13 mouse cellular contexts compared by ENCODE assay signal in genomic region chr9:70509906-70510525, GRCm38 (mm10). TPM values are rescaled to one million over a fixed set of nuclear protein-coding genes. Genes with fewer than 3 reads are reported as not detected.
DNase-seq lines count a peak whose midpoint lies in the region; ATAC-seq and TF ChIP-seq lines count a peak whose summit lies in the region.
"Had no signal": no experiment of that assay in that cellular context is flagged by ENCODE, and none has a peak within 500 bp of the region (broad histone marks: within the 10 kb centered on the region; RNA-seq: fewer than 3 reads in every experiment).

No protein-coding gene starts in this region.

- TF ChIP-seq EP300 in liver, postnatal 0 days (IDR thresholded peaks at IDR 0.05; ENCODE audit: low read depth) = no peak

- no peak overlapping the region for H3K4me3 ChIP-seq in gastrocnemius, adult 2 months
- H3K4me3 ChIP-seq in liver, postnatal 0 days (ENCODE audit: low read depth, low read length) = no peak overlapping the region
- no peak overlapping the region for H3K4me3 ChIP-seq in hindbrain, embryonic 11.5 days (ENCODE audit: low read depth, low read length)
- H3K4me3 ChIP-seq: megakaryocyte, embryonic 14.5 days; neural tube, embryonic 13.5 days had no signal

- WGBS in liver, postnatal 0 days (ENCODE audit: insufficient replicate concordance) = 49% methylated on average over 4 of the region's 4 CpGs
- 71% methylated on average over 4 of the region's 4 CpGs for WGBS in hindbrain, embryonic 11.5 days

- no peaks in the 10 kb centered on the region for H3K36me3 ChIP-seq in liver, postnatal 0 days (replicated peaks; ENCODE audit: insufficient read depth, low read length)
- H3K36me3 ChIP-seq in hindbrain, embryonic 11.5 days (ENCODE audit: control insufficient read depth, insufficient read depth, low read length) = no peaks in the 10 kb centered on the region
- H3K36me3 ChIP-seq: neural tube, embryonic 13.5 days had no signal

- H3K27me3 ChIP-seq in liver, postnatal 0 days (ENCODE audit: insufficient read depth, low read length) = no peaks in the 10 kb centered on the region
- no peaks in the 10 kb centered on the region for H3K27me3 ChIP-seq in hindbrain, embryonic 11.5 days (ENCODE audit: control insufficient read depth, insufficient read depth, low read length)
- H3K27me3 ChIP-seq: megakaryocyte, embryonic 14.5 days; neural tube, embryonic 13.5 days had no signal

- peak; percentile 75 for ATAC-seq in liver, postnatal 0 days
- no peak for ATAC-seq in hindbrain, embryonic 11.5 days (ENCODE audit: low FRiP score)

- H3K27ac ChIP-seq in gastrocnemius, adult 2 months = peak overlapping the region; percentile 76
- peak overlapping the region; percentile 44 for H3K27ac ChIP-seq in liver, postnatal 0 days (ENCODE audit: low read depth)
- H3K27ac ChIP-seq in hindbrain, embryonic 11.5 days (ENCODE audit: low read depth, low read length) = no peak overlapping the region
- H3K27ac ChIP-seq: neural tube, embryonic 13.5 days had no signal

- intact Hi-C loops in gastrocnemius, adult 2 months (cut with DNase I) = no loop called here

- H3K4me1 ChIP-seq in liver, postnatal 0 days (ENCODE audit: insufficient read depth) = no peaks in the 10 kb centered on the region
- H3K4me1 ChIP-seq in hindbrain, embryonic 11.5 days (replicated peaks; ENCODE audit: control insufficient read depth, insufficient read depth, low read length) = no peaks in the 10 kb centered on the region
- H3K4me1 ChIP-seq: neural tube, embryonic 13.5 days had no signal

- peak; percentile 20 for DNase-seq in gastrocnemius, adult 2 months
- no peak for DNase-seq in gastrocnemius, adult 8-10 months (ENCODE audit: low spot score in 2 of 2)
- DNase-seq in urinary bladder, postnatal 14 days (ENCODE audit: low spot score) = peak; percentile 8
- DNase-seq in urinary bladder, postnatal 10 days (ENCODE audit: low spot score) = no peak
- peak; percentile 20 for DNase-seq in liver, postnatal 0 days
- no peak for DNase-seq in left cerebral cortex, adult 9 months (ENCODE audit: low spot score in 2 of 2)
- DNase-seq in cerebellum, postnatal 10 days = no peak
- no peak for DNase-seq in hindbrain, embryonic 11.5 days (ENCODE audit: low spot score)
- DNase-seq: B cell, adult 2 months; cerebellum, adult 2 months; layer of hippocampus, adult 9-11 months had no signal

- TF ChIP-seq CTCF in gastrocnemius, adult 2 months (IDR thresholded peaks at IDR 0.05) = no peak
- no peak for TF ChIP-seq CTCF in liver, postnatal 0 days (IDR thresholded peaks at IDR 0.05; ENCODE audit: low read depth)

- no peaks in the 10 kb centered on the region for H3K9me3 ChIP-seq in liver, postnatal 0 days (ENCODE audit: low read length)
- H3K9me3 ChIP-seq in hindbrain, embryonic 11.5 days (ENCODE audit: control insufficient read depth, low read length) = no peaks in the 10 kb centered on the region
- H3K9me3 ChIP-seq: megakaryocyte, embryonic 14.5 days; neural tube, embryonic 13.5 days had no signal

- no peak overlapping the region for H3K4me2 ChIP-seq in liver, postnatal 0 days (ENCODE audit: low read depth, low read length)
- no peak overlapping the region for H3K4me2 ChIP-seq in hindbrain, embryonic 11.5 days (replicated peaks; ENCODE audit: low read depth, low read length)
- H3K4me2 ChIP-seq: neural tube, embryonic 13.5 days had no signal

- H3K9ac ChIP-seq in liver, postnatal 0 days (replicated peaks) = no peak overlapping the region
- no peak overlapping the region for H3K9ac ChIP-seq in hindbrain, embryonic 11.5 days (ENCODE audit: low read depth, low read length)
- H3K9ac ChIP-seq: neural tube, embryonic 13.5 days had no signal

RNA-seq across cellular contexts. Expression of gene Rnf111, which starts 6.5 kb away (rescaled TPM):
- total RNA-seq in gastrocnemius, adult 2 months (2021) = 10 to 100 TPM; 13.3 to 14.0 TPM
- total RNA-seq in gastrocnemius, adult 8-10 months (2022) = 10 to 100 TPM in 3 of 4 experiments, 1 to 10 TPM in 1; 9.9 to 13.2 (median 11.0) TPM
- polyA plus RNA-seq in liver, postnatal 0 days (2015; fragmentation: Nextera tagmentation; extraction: Ambion mirVana) = 7.2 TPM in 2 replicates
- 40.0 and 42.2 TPM in 2 replicates for polyA plus RNA-seq in hindbrain, embryonic 11.5 days (2014; fragmentation: Nextera tagmentation; extraction: Ambion mirVana)

RNA-seq across cellular contexts. Expression of gene Sltm, which starts 32.5 kb away (rescaled TPM):
- total RNA-seq in gastrocnemius, adult 2 months (2021) = 10 to 100 TPM; 16.9 to 20.9 TPM
- total RNA-seq in gastrocnemius, adult 8-10 months (2022) = 10 to 100 TPM; 11.6 to 16.1 (median 14.6) TPM
- polyA plus RNA-seq in liver, postnatal 0 days (2015; fragmentation: Nextera tagmentation; extraction: Ambion mirVana) = 12.3 and 12.4 TPM in 2 replicates
- 62.5 and 83.4 TPM in 2 replicates for polyA plus RNA-seq in hindbrain, embryonic 11.5 days (2014; fragmentation: Nextera tagmentation; extraction: Ambion mirVana)

Comparison
In these comparisons a context has a peak if more than half of its experiments do, and no peak if none do; other contexts are left out.
1. DNase-seq: peak in gastrocnemius, adult 2 months (single experiment), urinary bladder, postnatal 14 days (single experiment) and liver, postnatal 0 days (single experiment); none in gastrocnemius, adult 8-10 months (0 of 2), urinary bladder, postnatal 10 days (single experiment), left cerebral cortex, adult 9 months (0 of 2), cerebellum, postnatal 10 days (0 of 2) and hindbrain, embryonic 11.5 days (single experiment).